8 mouse cellular contexts compared by ENCODE assay signal in genomic region chr17:24737135-24737810, GRCm38 (mm10). TPM values are rescaled to one million over a fixed set of nuclear protein-coding genes. Genes with fewer than 3 reads are reported as not detected.
DNase-seq lines count a peak whose midpoint lies in the region; ATAC-seq lines count a peak whose summit lies in the region.

No protein-coding gene starts in this region.

- no peaks in the 10 kb centered on the region for H3K4me1 ChIP-seq in neural tube, embryonic 11.5 days (ENCODE audit: control insufficient read depth, insufficient read depth, low read length)
- peaks cover 17% of the 10 kb centered on the region for H3K4me1 ChIP-seq in forebrain, embryonic 15.5 days
- H3K4me1 ChIP-seq in limb, embryonic 13.5 days: peaks cover 17% of the 10 kb centered on the region
- peaks cover 22% of the 10 kb centered on the region for H3K4me1 ChIP-seq in neural tube, embryonic 13.5 days (replicated peaks)

- DNase-seq in neural tube, embryonic 11.5 days (ENCODE audit: low spot score): no peak
- DNase-seq in neural tube, embryonic 10.5 days (ENCODE audit: extremely low spot score, low spot score): no peak
- no peak for DNase-seq in layer of hippocampus, postnatal 14 days (ENCODE audit: low spot score in 2 of 2)
- no peak for DNase-seq in adrenal gland, postnatal 25 days
- DNase-seq in retina, embryonic 14.5 days (ENCODE audit: low spot score): no peak

- no peak for ATAC-seq in neural tube, embryonic 11.5 days (ENCODE audit: insufficient read depth, low FRiP score, low TSS enrichment)
- ATAC-seq in forebrain, embryonic 15.5 days (replicated peaks): 0 out of 2 replicates have a peak, but pooled peaks have one; percentile 0
- ATAC-seq in limb, embryonic 13.5 days (ENCODE audit: low FRiP score, low read depth): no peak; the same call in 1 of the 2 replicates
- ATAC-seq in neural tube, embryonic 13.5 days (ENCODE audit: low read depth): 0 out of 2 replicates have a peak, but pooled peaks have one; percentile 1

- peak overlapping the region; percentile 90 for H3K4me2 ChIP-seq in neural tube, embryonic 11.5 days (ENCODE audit: low read depth)
- H3K4me2 ChIP-seq in forebrain, embryonic 15.5 days (replicated peaks): peak overlapping the region; percentile 90
- H3K4me2 ChIP-seq in limb, embryonic 13.5 days (replicated peaks): peak overlapping the region; percentile 87
- peak overlapping the region; percentile 83 for H3K4me2 ChIP-seq in neural tube, embryonic 13.5 days

- H3K27ac ChIP-seq in neural tube, embryonic 11.5 days (ENCODE audit: low read depth, low read length): no peak overlapping the region
- H3K27ac ChIP-seq in forebrain, embryonic 15.5 days (replicated peaks): no peak overlapping the region
- no peak overlapping the region for H3K27ac ChIP-seq in limb, embryonic 13.5 days
- H3K27ac ChIP-seq in neural tube, embryonic 13.5 days (replicated peaks): no peak overlapping the region

- 28% methylated on average over 8 of the region's 8 CpGs for WGBS in neural tube, embryonic 11.5 days
- WGBS in forebrain, embryonic 15.5 days: 25% methylated on average over 8 of the region's 8 CpGs
- 24% methylated on average over 8 of the region's 8 CpGs for WGBS in limb, embryonic 13.5 days
- WGBS in neural tube, embryonic 13.5 days: 30% methylated on average over 8 of the region's 8 CpGs

- peak overlapping the region; percentile 57; the same call in 1 of the 2 replicates for H3K9ac ChIP-seq in neural tube, embryonic 11.5 days (ENCODE audit: low read length)
- H3K9ac ChIP-seq in forebrain, embryonic 15.5 days (replicated peaks): peak overlapping the region; percentile 65; the same call in 1 of the 2 replicates
- H3K9ac ChIP-seq in limb, embryonic 13.5 days: peak overlapping the region; percentile 78
- H3K9ac ChIP-seq in neural tube, embryonic 13.5 days: peak overlapping the region; percentile 74

- no peaks in the 10 kb centered on the region for H3K36me3 ChIP-seq in neural tube, embryonic 11.5 days (ENCODE audit: control insufficient read depth, insufficient read depth, low read length)
- no peaks in the 10 kb centered on the region for H3K36me3 ChIP-seq in forebrain, embryonic 15.5 days
- H3K36me3 ChIP-seq in limb, embryonic 13.5 days: peaks cover 20% of the 10 kb centered on the region
- peaks cover 12% of the 10 kb centered on the region for H3K36me3 ChIP-seq in neural tube, embryonic 13.5 days

- H3K9me3 ChIP-seq in neural tube, embryonic 11.5 days (ENCODE audit: control insufficient read depth, low read length): no peaks in the 10 kb centered on the region
- H3K9me3 ChIP-seq in forebrain, embryonic 15.5 days: no peaks in the 10 kb centered on the region
- no peaks in the 10 kb centered on the region for H3K9me3 ChIP-seq in limb, embryonic 13.5 days
- no peaks in the 10 kb centered on the region for H3K9me3 ChIP-seq in neural tube, embryonic 13.5 days

- peak overlapping the region; percentile 59 for H3K4me3 ChIP-seq in neural tube, embryonic 11.5 days (ENCODE audit: low read depth, low read length)
- peak overlapping the region; percentile 62 for H3K4me3 ChIP-seq in forebrain, embryonic 15.5 days
- H3K4me3 ChIP-seq in limb, embryonic 13.5 days: peak overlapping the region; percentile 65
- peak overlapping the region; percentile 55 for H3K4me3 ChIP-seq in neural tube, embryonic 13.5 days

- H3K27me3 ChIP-seq in neural tube, embryonic 11.5 days (ENCODE audit: control insufficient read depth, insufficient read depth, low read length): no peaks in the 10 kb centered on the region
- no peaks in the 10 kb centered on the region for H3K27me3 ChIP-seq in forebrain, embryonic 15.5 days
- peaks cover 9% of the 10 kb centered on the region; the same call in 1 of the 2 replicates for H3K27me3 ChIP-seq in limb, embryonic 13.5 days
- no peaks in the 10 kb centered on the region; the same call in none of the 2 replicates for H3K27me3 ChIP-seq in neural tube, embryonic 13.5 days

RNA-seq across cellular contexts. Expression of gene Msrb1, which starts 0.8 kb away (rescaled TPM):
- 25.5 and 27.2 TPM in 2 replicates for polyA plus RNA-seq in neural tube, embryonic 11.5 days (2014; fragmentation: Nextera tagmentation; extraction: Ambion mirVana)
- polyA plus RNA-seq in forebrain, embryonic 15.5 days (2015; fragmentation: Nextera tagmentation; extraction: Ambion mirVana): 20.5 and 22.5 TPM in 2 replicates
- polyA plus RNA-seq in limb, embryonic 13.5 days (2015; fragmentation: Nextera tagmentation; extraction: Ambion mirVana): 23.1 and 26.0 TPM in 2 replicates
- polyA plus RNA-seq in neural tube, embryonic 13.5 days (2015; fragmentation: Nextera tagmentation; extraction: Ambion mirVana): 26.5 and 29.4 TPM in 2 replicates
- 10 to 100 TPM; 44.4 to 51.2 TPM for total RNA-seq in layer of hippocampus, postnatal 14 days (2021)
- total RNA-seq in adrenal gland, postnatal 25 days (2021): 87.5 and 89.3 TPM in 2 replicates

RNA-seq across cellular contexts. Expression of gene Rpl3l, which starts 9.7 kb away (rescaled TPM):
- polyA plus RNA-seq in neural tube, embryonic 11.5 days (2014; fragmentation: Nextera tagmentation; extraction: Ambion mirVana): not detected in 2 replicates
- polyA plus RNA-seq in forebrain, embryonic 15.5 days (2015; fragmentation: Nextera tagmentation; extraction: Ambion mirVana): not detected in 2 replicates
- polyA plus RNA-seq in limb, embryonic 13.5 days (2015; fragmentation: Nextera tagmentation; extraction: Ambion mirVana): not detected in 2 replicates
- not detected in 2 replicates for polyA plus RNA-seq in neural tube, embryonic 13.5 days (2015; fragmentation: Nextera tagmentation; extraction: Ambion mirVana)
- total RNA-seq in layer of hippocampus, postnatal 14 days (2021): 1 to 10 TPM in 1 of 2 experiments, under 1 TPM in 1; 0.79 to 1.0 TPM
- 0.24 TPM in 1 of 2 replicates, not detected in the other for total RNA-seq in adrenal gland, postnatal 25 days (2021)

RNA-seq across cellular contexts. Expression of gene Ndufb10, which starts 13.0 kb away (rescaled TPM):
- polyA plus RNA-seq in neural tube, embryonic 11.5 days (2014; fragmentation: Nextera tagmentation; extraction: Ambion mirVana): 213 and 214 TPM in 2 replicates
- 249 and 261 TPM in 2 replicates for polyA plus RNA-seq in forebrain, embryonic 15.5 days (2015; fragmentation: Nextera tagmentation; extraction: Ambion mirVana)
- 206 and 215 TPM in 2 replicates for polyA plus RNA-seq in limb, embryonic 13.5 days (2015; fragmentation: Nextera tagmentation; extraction: Ambion mirVana)
- 261 and 273 TPM in 2 replicates for polyA plus RNA-seq in neural tube, embryonic 13.5 days (2015; fragmentation: Nextera tagmentation; extraction: Ambion mirVana)
- 100 to 1,000 TPM; 186 to 200 TPM for total RNA-seq in layer of hippocampus, postnatal 14 days (2021)
- 230 and 272 TPM in 2 replicates for total RNA-seq in adrenal gland, postnatal 25 days (2021)

RNA-seq across cellular contexts. Expression of gene Hs3st6, which starts 15.5 kb away (rescaled TPM):
- 0.38 and 0.81 TPM in 2 replicates for polyA plus RNA-seq in neural tube, embryonic 11.5 days (2014; fragmentation: Nextera tagmentation; extraction: Ambion mirVana)
- polyA plus RNA-seq in forebrain, embryonic 15.5 days (2015; fragmentation: Nextera tagmentation; extraction: Ambion mirVana): not detected in 2 replicates
- polyA plus RNA-seq in limb, embryonic 13.5 days (2015; fragmentation: Nextera tagmentation; extraction: Ambion mirVana): 2.6 and 3.7 TPM in 2 replicates
- 0.39 and 0.59 TPM in 2 replicates for polyA plus RNA-seq in neural tube, embryonic 13.5 days (2015; fragmentation: Nextera tagmentation; extraction: Ambion mirVana)
- not detected for total RNA-seq in layer of hippocampus, postnatal 14 days (2021)
- total RNA-seq in adrenal gland, postnatal 25 days (2021): 2.8 and 3.0 TPM in 2 replicates

RNA-seq across cellular contexts. Expression of gene Rps2, which starts 19.4 kb away (rescaled TPM):
- polyA plus RNA-seq in neural tube, embryonic 11.5 days (2014; fragmentation: Nextera tagmentation; extraction: Ambion mirVana): 1,370 and 1,378 TPM in 2 replicates
- 816 and 846 TPM in 2 replicates for polyA plus RNA-seq in forebrain, embryonic 15.5 days (2015; fragmentation: Nextera tagmentation; extraction: Ambion mirVana)
- polyA plus RNA-seq in limb, embryonic 13.5 days (2015; fragmentation: Nextera tagmentation; extraction: Ambion mirVana): 1,267 and 1,298 TPM in 2 replicates
- polyA plus RNA-seq in neural tube, embryonic 13.5 days (2015; fragmentation: Nextera tagmentation; extraction: Ambion mirVana): 759 and 773 TPM in 2 replicates
- total RNA-seq in layer of hippocampus, postnatal 14 days (2021): 100 to 1,000 TPM; 494 to 506 TPM
- 579 and 669 TPM in 2 replicates for total RNA-seq in adrenal gland, postnatal 25 days (2021)

Comparison
In these comparisons a context has a peak if more than half of its experiments do, and no peak if none do; other contexts are left out.
1. ATAC-seq: peak in forebrain, embryonic 15.5 days (single experiment) and neural tube, embryonic 13.5 days (single experiment); none in neural tube, embryonic 11.5 days (single experiment) and limb, embryonic 13.5 days (single experiment).
2. Peak in every context shown above with its lines, with median percentiles within 50 percentile points of each other: H3K4me2 ChIP-seq, H3K4me3 ChIP-seq and H3K9ac ChIP-seq.